Mouse (Mus musculus): ENCODE results near the gene Treml1.

DNA sequence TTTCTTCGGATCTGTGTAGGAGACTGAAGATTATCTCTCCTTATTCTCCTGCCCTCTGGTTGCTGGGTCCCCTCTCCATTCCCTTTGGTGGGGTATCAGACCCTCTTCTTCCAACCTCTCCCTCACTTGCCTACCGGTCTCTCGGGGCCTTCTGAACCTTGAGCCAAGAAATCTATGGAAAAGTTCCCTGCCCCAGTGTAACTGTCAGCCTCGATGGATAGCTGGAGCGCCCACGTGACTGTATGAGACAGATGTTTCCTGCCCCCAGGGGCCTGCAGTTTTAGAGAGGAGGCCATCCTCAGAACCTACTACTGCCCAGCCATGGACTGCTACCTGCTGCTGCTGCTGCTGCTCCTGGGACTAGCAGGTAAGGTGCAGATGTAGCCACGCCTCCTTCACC is at the start of gene Treml1:
- TF ChIP-seq POLR2A (IDR thresholded peaks at IDR 0.05; ENCODE audit: borderline replicate concordance, insufficient read depth, low read length) (no peak), CTCF (IDR thresholded peaks at IDR 0.05; ENCODE audit: borderline replicate concordance, insufficient read depth, low read depth, low read length) (no peak)

All from cerebellum, adult 2 months (tissue).